Comparison of ENCODE assay signal across 19 mouse cellular contexts in genomic region chr7:74974448-74974847, GRCm38 (mm10).
DNase-seq lines count a peak whose midpoint lies in the region; ATAC-seq lines count a peak whose summit lies in the region.
"Had no signal": no experiment of that assay in that cellular context is flagged by ENCODE, and none has a peak within 500 bp of the region (broad histone marks: within the 10 kb centered on the region; RNA-seq: fewer than 3 reads in every experiment).

No protein-coding gene starts in this region.

- peak; percentile 78 to 84 for ATAC-seq in hematopoietic stem cell, adult 5-6 weeks (replicated peaks in 1 of 2; ENCODE audit: insufficient read depth in 1 of 2, low FRiP score in 2 of 2, low TSS enrichment in 1 of 2, low read depth in 1 of 2, poor library complexity in 2 of 2, severe bottlenecking in 2 of 2)
- 0 out of 2 replicates have a peak, but pooled peaks have one; percentile 34 for ATAC-seq in megakaryocyte-erythroid progenitor cell, adult 5-6 weeks (replicated peaks; ENCODE audit: low FRiP score, low TSS enrichment, poor library complexity, severe bottlenecking)
- ATAC-seq: forebrain, embryonic 15.5 days; hindbrain, embryonic 16.5 days; intestine, embryonic 15.5 days; Patski had no signal

- DNase-seq in 416B (ENCODE audit: low read depth) (peak; percentile 49), MEL-GATA-1-ER (ENCODE audit: extremely low read depth, low read depth) (peak; percentile 43)
- no peak for DNase-seq in heart, adult 18-20 months
- no peak for DNase-seq in kidney, postnatal 25 days
- DNase-seq in cerebellum, postnatal 25 days: no peak
- DNase-seq: adrenal gland, postnatal 10 days; adrenal gland, postnatal 36 days; cerebellum, adult 18-20 months; cerebellum, adult 9-10 months; cerebellum, postnatal 14 days; embryo, embryonic 11 days; gastrocnemius, postnatal 14 days; heart, adult 2 months had no signal

Comparison
In these comparisons a context has a peak if more than half of its experiments do, and no peak if none do; other contexts are left out.
1. DNase-seq: peak in 416B (single experiment) and MEL-GATA-1-ER (single experiment); none in heart, adult 18-20 months (0 of 2), kidney, postnatal 25 days (0 of 2) and cerebellum, postnatal 25 days (0 of 2).